Mouse (Mus musculus) liver, embryonic 11.5 days (tissue): ENCODE results near the gene Mslnl. TPM values are rescaled to one million over a fixed set of nuclear protein-coding genes. Genes with fewer than 3 reads are reported as not detected.

ENCODE experiments used
- ATAC-seq: fragments of 200-750 bp; cut with Nextera tagmentation; replicated peaks from 2 replicates; pipeline ENCODE4 v1.8.0; 2017; ENCODE audit warnings: moderate number of reproducible peaks, mild to moderate bottlenecking, moderate TSS enrichment, moderate library complexity; ENCODE audit not compliant: low FRiP score
- DNase-seq: peaks from one replicate; pipeline ENCODE4 v3.0.0-alpha.2; 2017; ENCODE audit warnings: low spot score
- H3K27ac ChIP-seq: fragments of 300-500 bp; sonication (generic); 2 replicates; pipeline ENCODE4 v1.5.1; 2014; ENCODE audit warnings: mild to moderate bottlenecking, low read depth, low read length, control low read depth
- H3K27me3 ChIP-seq: fragments of 300-500 bp; sonication (generic); replicated peaks from 2 replicates; pipeline ENCODE4 v1.6.1; 2014; ENCODE audit warnings: low read length, mixed read lengths; ENCODE audit not compliant: control insufficient read depth, insufficient read depth
- H3K36me3 ChIP-seq: fragments of 300-500 bp; sonication (generic); 2 replicates; pipeline ENCODE4 v1.6.1; 2014; ENCODE audit warnings: mild to moderate bottlenecking, low read length, moderate library complexity, mixed read lengths; ENCODE audit not compliant: control insufficient read depth, insufficient read depth
- H3K4me1 ChIP-seq: fragments of 300-500 bp; sonication (generic); replicated peaks from 2 replicates; pipeline ENCODE4 v1.6.1; 2014; ENCODE audit warnings: low read length, mixed read lengths; ENCODE audit not compliant: control insufficient read depth, insufficient read depth
- H3K4me2 ChIP-seq: fragments of 300-500 bp; sonication (generic); 2 replicates; pipeline ENCODE4 v1.6.1; 2014; ENCODE audit warnings: mild to moderate bottlenecking, control low read depth, moderate library complexity
- H3K4me3 ChIP-seq: fragments of 300-500 bp; sonication (generic); 2 replicates; pipeline ENCODE4 v1.5.1; 2014; ENCODE audit warnings: low read depth, low read length, control low read depth
- H3K9ac ChIP-seq: fragments of 300-500 bp; sonication (generic); 2 replicates; pipeline ENCODE4 v1.6.1; 2014; ENCODE audit warnings: low read depth, low read length, control low read depth
- H3K9me3 ChIP-seq: fragments of 300-500 bp; sonication (generic); 2 replicates; pipeline ENCODE4 v1.6.1; 2016; ENCODE audit warnings: low read length, inconsistent platforms, mixed read lengths; ENCODE audit not compliant: control insufficient read depth
- WGBS: fragments of 180-500 bp; shearing (Covaris S2); extraction: QIAGEN DNeasy Blood & Tissue Kit; methylation state at CpG from one replicate; pipeline ENCODE4 v1.1.7; 2014; 5-methylcytosine and 5-hydroxymethylcytosine counted together
- polyA plus RNA-seq: library from polyadenylated mRNA; unstranded; fragments of >200 nt; fragmentation: Nextera tagmentation; extraction: Ambion mirVana; gene quantifications from 2 replicates; pipeline ENCODE4 v1.2.1, GENCODE M21; 2014

Mslnl gene
- polyA plus RNA-seq, 1 experiment from 2014 or later: not detected

GRCm38 (mm10) chr17:25751446-25751845 is 15.6 kb downstream of the Mslnl start:
- H3K27ac ChIP-seq: no peak overlapping the region
- WGBS: 58% methylated on average over 5 of the region's 5 CpGs
- no peaks in the 10 kb centered on the region for H3K4me1 ChIP-seq
- H3K36me3 ChIP-seq: no peaks in the 10 kb centered on the region
- no peak overlapping the region for H3K9ac ChIP-seq
- DNase-seq (no peak), ATAC-seq (no peak)
- H3K4me2 ChIP-seq: no peak overlapping the region
- H3K4me3 ChIP-seq: no peak overlapping the region
- H3K9me3 ChIP-seq: no peaks in the 10 kb centered on the region
- no peaks in the 10 kb centered on the region; the same call in 1 of the 2 replicates for H3K27me3 ChIP-seq

GRCm38 (mm10) chr17:25754241-25754640 is 18.4 kb downstream of the Mslnl start, which contains the start of gene Msln:
TSS of gene Msln (minus strand) at chr17:25754378.
- Histone ChIP-seq H3K36me3 (no peaks in the 10 kb centered on the region), H3K9me3 (no peaks in the 10 kb centered on the region), H3K27ac (no peak within 1 kb of the TSS), H3K4me1 (no peaks in the 10 kb centered on the region), H3K27me3 (no peaks in the 10 kb centered on the region), H3K4me3 (no peak within 1 kb of the TSS), H3K4me2 (no peak within 1 kb of the TSS), H3K9ac (no peak within 1 kb of the TSS)
- 84% methylated on average over 9 of the region's 9 CpGs for WGBS
- DNase-seq (no peak), ATAC-seq (no peak)

GRCm38 (mm10) chr17:25755086-25755485 is 19.2 kb downstream of the Mslnl start:
- ATAC-seq (no peak), DNase-seq (no peak)
- Histone ChIP-seq H3K9ac (no peak overlapping the region), H3K4me3 (no peak overlapping the region), H3K4me2 (no peak overlapping the region), H3K4me1 (no peaks in the 10 kb centered on the region), H3K27ac (no peak overlapping the region), H3K9me3 (no peaks in the 10 kb centered on the region), H3K36me3 (no peaks in the 10 kb centered on the region), H3K27me3 (no peaks in the 10 kb centered on the region)
- 70% methylated on average over 4 of the region's 4 CpGs for WGBS

- no peaks in the 10 kb centered on the region for H3K9me3 ChIP-seq
- H3K9ac ChIP-seq: no peak overlapping the region
- H3K36me3 ChIP-seq: no peaks in the 10 kb centered on the region
- DNase-seq (no peak), ATAC-seq (no peak)
- 31% methylated on average over 4 of the region's 4 CpGs for WGBS
- H3K4me3 ChIP-seq: no peak overlapping the region
- no peaks in the 10 kb centered on the region for H3K27me3 ChIP-seq
- no peak overlapping the region for H3K27ac ChIP-seq
- no peaks in the 10 kb centered on the region for H3K4me1 ChIP-seq
- no peak overlapping the region for H3K4me2 ChIP-seq
These were observed 20.0 kb downstream of the Mslnl start for GRCm38 (mm10) chr17:25755627-25756377.

GRCm38 (mm10) chr17:25756378-25757242 is 20.8 kb downstream of the Mslnl start:
- 68% methylated on average over 9 of the region's 9 CpGs for whole genome bisulfite sequencing
- Histone ChIP-seq H3K27ac (no peak overlapping the region), H3K36me3 (no peaks in the 10 kb centered on the region), H3K4me2 (no peak overlapping the region), H3K4me3 (no peak overlapping the region), H3K4me1 (no peaks in the 10 kb centered on the region), H3K27me3 (no peaks in the 10 kb centered on the region), H3K9me3 (no peaks in the 10 kb centered on the region), H3K9ac (no peak overlapping the region)
- ATAC-seq: no peak
- DNase-seq: no peak

GRCm38 (mm10) chr17:25757691-25758090 is 21.8 kb downstream of the Mslnl start:
- H3K4me2 ChIP-seq: no peak overlapping the region
- WGBS: 62% methylated on average over 3 of the region's 3 CpGs

GRCm38 (mm10) chr17:25760148-25760547 is 24.3 kb downstream of the Mslnl start:
- H3K9ac ChIP-seq: no peak overlapping the region
- no peak overlapping the region for H3K27ac ChIP-seq
- H3K4me3 ChIP-seq: no peak overlapping the region
- DNase-seq (no peak), ATAC-seq (no peak)
- no peaks in the 10 kb centered on the region for H3K4me1 ChIP-seq
- H3K27me3 ChIP-seq: no peaks in the 10 kb centered on the region
- no peaks in the 10 kb centered on the region for H3K9me3 ChIP-seq
- 71% methylated on average over 8 of the region's 8 CpGs for WGBS
- no peaks in the 10 kb centered on the region for H3K36me3 ChIP-seq
- H3K4me2 ChIP-seq: no peak overlapping the region

More at GRCm38 (mm10) chr17:25757691-25758090, 21.8 kb downstream of the Mslnl start:
- H3K27me3 ChIP-seq: no peaks in the 10 kb centered on the region
- no peak for DNase-seq
- H3K9me3 ChIP-seq: no peaks in the 10 kb centered on the region
- no peaks in the 10 kb centered on the region for H3K36me3 ChIP-seq
- no peak overlapping the region for H3K27ac ChIP-seq
- H3K4me1 ChIP-seq: no peaks in the 10 kb centered on the region
- ATAC-seq: no peak
- H3K4me3 ChIP-seq: no peak overlapping the region
- no peak overlapping the region for H3K9ac ChIP-seq

GRCm38 (mm10) chr17:25761561-25761970 is 25.7 kb downstream of the Mslnl start:
- no peak for DNase-seq
- no peaks in the 10 kb centered on the region for H3K4me1 ChIP-seq
- H3K27me3 ChIP-seq: 0 out of 2 replicates have a peak, but pooled peaks cover 3% of the 10 kb centered on the region
- no peaks in the 10 kb centered on the region for H3K36me3 ChIP-seq
- no peak overlapping the region for H3K4me2 ChIP-seq
- ATAC-seq: no peak
- no peaks in the 10 kb centered on the region for H3K9me3 ChIP-seq
- H3K27ac ChIP-seq: no peak overlapping the region
- H3K9ac ChIP-seq: no peak overlapping the region
- H3K4me3 ChIP-seq: no peak overlapping the region
- WGBS: 47% methylated on average over 4 of the region's 4 CpGs
